Mouse (Mus musculus) intestine, embryonic 15.5 days (tissue): ENCODE data around the gene Crtac1. TPM values are rescaled to one million over a fixed set of nuclear protein-coding genes. Genes with fewer than 3 reads are reported as not detected.
A peak's percentile ranks its signal among the peaks of the same experiment; 100 is the strongest.

Experiments used
- ATAC-seq: fragments of 200-750 bp; cut with Nextera tagmentation; 2 replicates; pipeline ENCODE4 v1.8.0; 2017; ENCODE audit warnings: moderate TSS enrichment, moderate library complexity
- H3K27ac ChIP-seq: fragments of 300-500 bp; sonication (generic); 2 replicates; pipeline ENCODE4 v1.5.1; 2015; ENCODE audit warnings: mild to moderate bottlenecking, inconsistent platforms
- H3K27me3 ChIP-seq: fragments of 300-500 bp; sonication (generic); replicated peaks from 2 replicates; pipeline ENCODE4 v1.6.1; 2015; ENCODE audit warnings: inconsistent platforms
- H3K36me3 ChIP-seq: fragments of 300-500 bp; sonication (generic); 2 replicates; pipeline ENCODE4 v1.6.1; 2015; ENCODE audit warnings: inconsistent platforms
- H3K4me1 ChIP-seq: fragments of 300-500 bp; sonication (generic); replicated peaks from 2 replicates; pipeline ENCODE4 v1.6.1; 2015; ENCODE audit warnings: inconsistent platforms
- H3K4me2 ChIP-seq: fragments of 300-500 bp; sonication (generic); replicated peaks from 2 replicates; pipeline ENCODE4 v1.6.1; 2015; ENCODE audit warnings: mild to moderate bottlenecking, inconsistent platforms
- H3K4me3 ChIP-seq: fragments of 300-500 bp; sonication (generic); replicated peaks from 2 replicates; pipeline ENCODE4 v1.5.1; 2015; ENCODE audit warnings: inconsistent platforms
- H3K9ac ChIP-seq: fragments of 300-500 bp; sonication (generic); 2 replicates; pipeline ENCODE4 v1.6.1; 2015; ENCODE audit warnings: inconsistent platforms
- H3K9me3 ChIP-seq: fragments of 300-500 bp; sonication (generic); 2 replicates; pipeline ENCODE4 v1.6.1; 2016; ENCODE audit warnings: inconsistent platforms
- WGBS: fragments of 180-500 bp; shearing (Covaris S2); methylation state at CpG from one replicate; pipeline ENCODE4 v1.1.7; 2015; 5-methylcytosine and 5-hydroxymethylcytosine counted together
- polyA plus RNA-seq: library from polyadenylated mRNA; unstranded; fragments of >200 nt; fragmentation: Nextera tagmentation; extraction: Ambion mirVana; gene quantifications from 2 replicates; pipeline ENCODE4 v1.2.1, GENCODE M21; 2015

The Crtac1 gene
- 5.3 and 5.8 TPM in 2 replicates for polyA plus RNA-seq

DNA sequence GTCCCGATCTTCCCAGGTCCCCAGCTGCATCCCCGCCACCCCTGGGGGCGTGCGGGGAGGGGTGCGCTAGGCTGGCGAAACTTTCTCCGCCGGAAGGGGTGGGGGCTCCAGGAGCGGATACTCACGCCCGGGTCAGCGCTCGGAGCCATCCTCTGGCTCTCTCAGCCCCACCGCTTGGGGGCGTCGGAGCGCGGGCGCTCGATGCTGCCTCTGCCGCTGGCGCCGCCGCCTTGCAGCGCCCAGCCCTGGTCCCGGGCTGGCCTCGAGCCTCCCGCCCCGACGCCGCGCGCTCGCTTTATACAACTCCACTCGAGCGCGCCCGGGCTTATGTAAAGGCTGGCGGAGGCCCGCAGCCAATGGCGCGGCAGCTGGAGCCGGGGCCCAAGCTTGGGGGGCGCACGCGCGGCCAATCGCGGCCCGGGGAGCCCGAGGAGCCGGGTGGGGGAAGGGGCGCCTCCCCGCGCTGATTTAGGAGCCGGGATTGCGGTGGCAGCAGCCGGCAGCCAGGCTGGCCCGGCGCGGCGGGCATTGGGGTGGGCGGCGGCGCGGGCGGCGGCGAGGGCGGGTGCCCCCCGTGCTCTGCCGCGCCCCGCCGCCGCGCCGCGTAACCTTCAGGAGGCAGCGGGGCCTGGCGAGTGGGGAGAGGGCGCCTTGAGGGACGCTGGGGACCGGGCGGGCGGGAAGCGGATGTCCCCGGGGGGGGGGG lies at the start of gene Crtac1:
TSS of gene Crtac1 (minus strand) at position 299 of the 706 bp plus-strand sequence.
- WGBS, result under 1% methylated on average over 63 of the region's 88 CpGs
- H3K4me2 ChIP-seq, result peak within 1 kb of the TSS; percentile 88

GRCm38 (mm10) chr19:42478303-42478702 lies 46.7 kb upstream of the Crtac1 start:
- no peak for ATAC-seq
- Histone ChIP-seq H3K4me2 (no peak overlapping the region), H3K27ac (no peak overlapping the region), H3K27me3 (no peaks in the 10 kb centered on the region; the same call in 1 of the 2 replicates), H3K9ac (no peak overlapping the region), H3K9me3 (no peaks in the 10 kb centered on the region), H3K4me1 (no peaks in the 10 kb centered on the region), H3K36me3 (no peaks in the 10 kb centered on the region), H3K4me3 (no peak overlapping the region)
- WGBS, result 59% methylated on average over 12 of the region's 12 CpGs

More for the DNA sequence above, at the start of gene Crtac1:
- Histone ChIP-seq H3K36me3 (no peaks in the 10 kb centered on the region), H3K27me3 (peaks cover 64% of the 10 kb centered on the region), H3K9ac (peak within 1 kb of the TSS; percentile 48), H3K27ac (no peak within 1 kb of the TSS), H3K4me3 (peak within 1 kb of the TSS; percentile 54), H3K4me1 (peaks cover 10% of the 10 kb centered on the region), H3K9me3 (no peaks in the 10 kb centered on the region)
- ATAC-seq, result peak; percentile 91

DNA sequence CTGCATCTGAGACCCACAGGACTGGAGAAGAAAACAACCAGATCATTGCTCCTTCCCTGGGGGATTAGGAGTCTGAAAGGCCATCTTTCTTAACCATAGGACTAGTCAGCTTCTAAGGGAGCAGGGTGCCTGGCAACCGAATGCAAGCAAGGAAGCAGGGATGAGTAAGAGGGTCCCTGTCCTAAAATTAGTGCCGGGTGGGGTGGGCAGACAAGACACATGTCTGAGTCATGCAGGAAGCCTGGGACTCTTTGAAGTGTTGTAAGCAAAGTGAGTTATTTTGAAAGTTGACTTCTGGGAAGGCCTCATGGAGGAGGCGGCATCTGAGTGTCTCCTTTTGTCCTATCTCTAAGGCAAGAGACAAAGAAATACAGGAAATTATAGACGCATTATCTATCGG lies 46.2 kb upstream of the Crtac1 start:
- no peak for ATAC-seq
- H3K36me3 ChIP-seq, result no peaks in the 10 kb centered on the region
- no peaks in the 10 kb centered on the region; the same call in 1 of the 2 replicates for H3K27me3 ChIP-seq
- no peaks in the 10 kb centered on the region for H3K4me1 ChIP-seq
- H3K27ac ChIP-seq, result no peak overlapping the region
- H3K4me3 ChIP-seq, result no peak overlapping the region
- H3K4me2 ChIP-seq, result no peak overlapping the region
- H3K9me3 ChIP-seq, result no peaks in the 10 kb centered on the region
- H3K9ac ChIP-seq, result no peak overlapping the region
- WGBS, result 81% methylated on average over 5 of the region's 5 CpGs

GRCm38 (mm10) chr19:42472831-42473230 lies 41.2 kb upstream of the Crtac1 start:
- no peaks in the 10 kb centered on the region for H3K27me3 ChIP-seq
- H3K9me3 ChIP-seq, result no peaks in the 10 kb centered on the region
- no peak overlapping the region for H3K4me3 ChIP-seq
- no peaks in the 10 kb centered on the region for H3K4me1 ChIP-seq
- no peak overlapping the region for H3K27ac ChIP-seq
- H3K4me2 ChIP-seq, result no peak overlapping the region
- ATAC-seq, result no peak
- H3K9ac ChIP-seq, result no peak overlapping the region
- no peaks in the 10 kb centered on the region for H3K36me3 ChIP-seq
- WGBS, result 23% methylated on average over 11 of the region's 11 CpGs

DNA sequence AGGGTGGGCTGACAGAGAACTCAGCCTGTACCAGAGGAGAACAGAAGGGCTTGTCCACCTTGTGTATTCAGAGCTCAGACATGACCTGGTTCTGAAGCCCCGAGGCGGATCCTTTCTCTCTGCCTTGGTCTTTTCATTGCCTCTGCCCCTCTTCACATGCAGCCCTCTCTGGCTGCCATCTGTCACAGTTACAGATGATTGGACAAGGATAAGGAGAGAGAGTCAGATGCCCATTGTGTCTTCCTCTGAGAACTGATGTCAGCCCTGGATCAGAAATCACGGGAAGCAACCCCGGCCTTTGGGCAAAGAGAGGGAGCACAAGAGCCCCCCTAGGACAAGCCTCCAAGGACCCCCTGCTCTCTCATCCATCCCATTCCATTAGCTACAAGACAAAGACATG lies 40.0 kb upstream of the Crtac1 start:
- Histone ChIP-seq H3K36me3 (no peaks in the 10 kb centered on the region), H3K9me3 (no peaks in the 10 kb centered on the region), H3K4me1 (no peaks in the 10 kb centered on the region), H3K27ac (no peak overlapping the region), H3K4me2 (no peak overlapping the region), H3K9ac (no peak overlapping the region), H3K27me3 (no peaks in the 10 kb centered on the region), H3K4me3 (no peak overlapping the region)
- WGBS, result 89% methylated on average over 4 of the region's 4 CpGs
- ATAC-seq, result no peak

- H3K36me3 ChIP-seq, result no peaks in the 10 kb centered on the region
- 0 out of 2 replicates have a peak, but pooled peaks cover 4% of the 10 kb centered on the region for H3K4me1 ChIP-seq
- WGBS, result 39% methylated on average over 6 of the region's 6 CpGs
- no peak overlapping the region for H3K4me3 ChIP-seq
- no peak for ATAC-seq
- no peaks in the 10 kb centered on the region for H3K27me3 ChIP-seq
- no peak overlapping the region for H3K27ac ChIP-seq
- H3K9ac ChIP-seq, result no peak overlapping the region
- H3K4me2 ChIP-seq, result no peak overlapping the region
- no peaks in the 10 kb centered on the region for H3K9me3 ChIP-seq
Observed at GRCm38 (mm10) chr19:42461851-42462250, 30.3 kb upstream of the Crtac1 start.

DNA sequence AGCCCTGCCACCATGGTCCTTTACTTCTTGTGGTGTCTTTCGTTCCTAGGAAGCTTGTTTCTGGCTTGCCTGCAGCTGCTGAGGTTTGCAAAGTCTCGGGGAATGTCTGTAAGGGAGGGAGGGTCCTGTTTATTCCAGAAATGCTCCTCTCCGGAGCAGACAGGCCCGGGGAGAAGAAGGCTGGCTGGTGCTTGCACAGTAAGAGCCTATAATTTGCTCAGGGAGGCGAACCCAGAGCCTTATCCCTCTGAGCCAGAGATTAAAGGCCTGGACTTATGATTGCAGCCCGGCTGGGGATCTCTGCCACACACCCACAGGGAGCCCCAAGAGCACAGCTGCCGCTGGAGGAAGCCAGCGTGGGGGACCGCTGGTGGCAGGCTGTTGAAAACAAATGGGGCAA lies 29.8 kb upstream of the Crtac1 start:
- no peak for ATAC-seq
- no peak overlapping the region for H3K4me2 ChIP-seq
- no peaks in the 10 kb centered on the region for H3K36me3 ChIP-seq
- 0 out of 2 replicates have a peak, but pooled peaks cover 4% of the 10 kb centered on the region for H3K4me1 ChIP-seq
- WGBS, result 19% methylated on average over 9 of the region's 9 CpGs
- H3K9me3 ChIP-seq, result no peaks in the 10 kb centered on the region
- H3K27ac ChIP-seq, result no peak overlapping the region
- no peaks in the 10 kb centered on the region for H3K27me3 ChIP-seq
- H3K4me3 ChIP-seq, result no peak overlapping the region
- H3K9ac ChIP-seq, result no peak overlapping the region

DNA sequence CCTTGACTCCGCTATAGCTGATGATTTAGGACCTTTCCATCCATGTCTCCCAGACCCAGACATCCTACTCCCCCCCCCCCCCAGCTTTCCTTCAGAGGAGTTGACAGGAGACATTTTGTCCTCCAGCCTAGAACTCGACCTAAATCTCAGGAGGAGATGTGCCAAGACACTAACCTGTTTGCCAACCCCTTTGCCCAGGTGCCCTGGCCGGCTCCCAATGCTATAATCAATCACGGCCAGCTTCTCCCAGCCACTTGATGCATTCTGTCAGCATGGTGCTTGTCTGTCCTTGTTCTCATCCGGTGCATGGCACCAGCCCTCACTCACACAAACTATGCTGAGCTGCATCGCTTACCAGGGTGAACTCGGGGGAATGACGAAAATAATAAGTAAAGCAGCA lies 27.9 kb upstream of the Crtac1 start:
- Histone ChIP-seq H3K4me2 (no peak overlapping the region), H3K9ac (no peak overlapping the region), H3K27ac (no peak overlapping the region), H3K27me3 (no peaks in the 10 kb centered on the region), H3K36me3 (no peaks in the 10 kb centered on the region), H3K9me3 (no peaks in the 10 kb centered on the region), H3K4me3 (no peak overlapping the region), H3K4me1 (0 out of 2 replicates have a peak, but pooled peaks cover 4% of the 10 kb centered on the region)
- WGBS, result 88% methylated on average over 8 of the region's 8 CpGs
- ATAC-seq, result no peak

GRCm38 (mm10) chr19:42454481-42455236 lies 23.1 kb upstream of the Crtac1 start:
- peak; percentile 63; the same call in 1 of the 2 replicates for ATAC-seq
- WGBS, result 54% methylated on average over 6 of the region's 6 CpGs
- H3K27me3 ChIP-seq, result no peaks in the 10 kb centered on the region
- no peaks in the 10 kb centered on the region for H3K36me3 ChIP-seq
- H3K27ac ChIP-seq, result no peak overlapping the region
- no peak overlapping the region for H3K4me2 ChIP-seq
- H3K9me3 ChIP-seq, result no peaks in the 10 kb centered on the region
- no peak overlapping the region for H3K4me3 ChIP-seq
- H3K4me1 ChIP-seq, result no peaks in the 10 kb centered on the region; the same call in 1 of the 2 replicates
- no peak overlapping the region for H3K9ac ChIP-seq

- Histone ChIP-seq H3K4me3 (no peak overlapping the region), H3K9ac (no peak overlapping the region), H3K27me3 (no peaks in the 10 kb centered on the region), H3K4me2 (no peak overlapping the region), H3K27ac (no peak overlapping the region), H3K36me3 (no peaks in the 10 kb centered on the region), H3K9me3 (no peaks in the 10 kb centered on the region), H3K4me1 (no peaks in the 10 kb centered on the region; the same call in 1 of the 2 replicates)
- 73% methylated on average over 9 of the region's 9 CpGs for WGBS
- ATAC-seq, result no peak
Observed at GRCm38 (mm10) chr19:42454006-42454405, 22.4 kb upstream of the Crtac1 start.

GRCm38 (mm10) chr19:42452539-42452938 lies 21.0 kb upstream of the Crtac1 start:
- H3K27ac ChIP-seq, result no peak overlapping the region
- H3K4me2 ChIP-seq, result no peak overlapping the region
- H3K9ac ChIP-seq, result no peak overlapping the region
- no peaks in the 10 kb centered on the region for H3K36me3 ChIP-seq
- no peak for ATAC-seq
- 73% methylated on average over 7 of the region's 7 CpGs for WGBS
- no peaks in the 10 kb centered on the region for H3K9me3 ChIP-seq
- no peaks in the 10 kb centered on the region; the same call in 1 of the 2 replicates for H3K4me1 ChIP-seq
- no peak overlapping the region for H3K4me3 ChIP-seq
- H3K27me3 ChIP-seq, result no peaks in the 10 kb centered on the region

DNA sequence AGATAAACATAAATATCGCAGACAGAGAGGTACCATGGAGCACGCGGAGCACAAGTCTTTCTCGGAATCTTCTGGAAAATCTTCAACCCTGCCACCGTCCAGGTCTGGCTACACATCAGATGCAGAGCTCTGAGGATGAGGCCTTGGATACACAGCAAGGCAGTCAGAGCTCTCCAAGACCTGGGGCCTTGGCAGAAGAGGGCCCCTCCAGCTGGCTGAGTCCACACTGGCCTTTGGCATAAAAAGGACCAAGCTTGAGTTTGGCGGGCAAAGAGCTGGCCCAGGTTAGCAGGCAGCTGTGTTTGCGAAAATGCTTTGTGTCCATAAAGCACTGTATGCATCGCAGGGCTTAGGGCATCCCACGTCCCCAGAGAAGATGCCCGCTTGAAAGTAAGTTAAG lies 17.0 kb upstream of the Crtac1 start:
- Histone ChIP-seq H3K4me3 (no peak overlapping the region), H3K9ac (no peak overlapping the region), H3K27me3 (no peaks in the 10 kb centered on the region), H3K4me2 (no peak overlapping the region), H3K27ac (no peak overlapping the region), H3K9me3 (no peaks in the 10 kb centered on the region), H3K4me1 (no peaks in the 10 kb centered on the region; the same call in 1 of the 2 replicates), H3K36me3 (no peaks in the 10 kb centered on the region)
- ATAC-seq, result no peak
- WGBS, result 89% methylated on average over 10 of the region's 10 CpGs
